In genomic region chr12:110044266-110044665, GRCm38 (mm10) we compare ENCODE assay signal across 29 mouse cellular contexts.
DNase-seq lines count a peak whose midpoint lies in the region; ATAC-seq and TF ChIP-seq lines count a peak whose summit lies in the region.
"Had no signal": no experiment of that assay in that cellular context is flagged by ENCODE, and none has a peak within 500 bp of the region (broad histone marks: within the 10 kb centered on the region; RNA-seq: fewer than 3 reads in every experiment).

No protein-coding gene starts in this region.

- no peaks in the 10 kb centered on the region for H3K27me3 ChIP-seq in liver, adult 2 months (ENCODE audit: control insufficient read depth, insufficient read depth, low read length)
- no peaks in the 10 kb centered on the region; the same call in 1 of the 2 replicates for H3K27me3 ChIP-seq in liver, embryonic 12.5 days (replicated peaks)
- peaks cover 4% of the 10 kb centered on the region; the same call in 1 of the 2 replicates for H3K27me3 ChIP-seq in kidney, embryonic 15.5 days
- H3K27me3 ChIP-seq: CH12.LX; hindbrain, embryonic 15.5 days; liver, embryonic 13.5 days; midbrain, embryonic 15.5 days had no signal

- H3K4me1 ChIP-seq in liver, adult 2 months (ENCODE audit: control insufficient read depth, insufficient read depth, low read length): no peaks in the 10 kb centered on the region
- no peaks in the 10 kb centered on the region for H3K4me1 ChIP-seq in liver, embryonic 12.5 days
- no peaks in the 10 kb centered on the region for H3K4me1 ChIP-seq in kidney, embryonic 15.5 days
- H3K4me1 ChIP-seq: limb, embryonic 13.5 days; liver, embryonic 13.5 days; midbrain, embryonic 15.5 days had no signal

- no peak overlapping the region for H3K27ac ChIP-seq in liver, adult 2 months (replicated peaks; ENCODE audit: insufficient read depth, low read depth, low read length)
- no peak overlapping the region for H3K27ac ChIP-seq in liver, embryonic 12.5 days
- H3K27ac ChIP-seq in kidney, embryonic 15.5 days: no peak overlapping the region
- H3K27ac ChIP-seq: gastrocnemius, adult 2 months; heart, adult 2 months; hindbrain, embryonic 10.5 days; hindbrain, embryonic 15.5 days; left cerebral cortex, adult 2 months; limb, embryonic 13.5 days; liver, embryonic 13.5 days; macrophage; midbrain, embryonic 15.5 days had no signal

- no peak for TF ChIP-seq POLR2A in liver, adult 2 months (IDR thresholded peaks at IDR 0.05; ENCODE audit: extremely low read depth, insufficient read depth, low read length)

- no peaks in the 10 kb centered on the region for H3K9me3 ChIP-seq in liver, embryonic 12.5 days (replicated peaks)
- no peaks in the 10 kb centered on the region for H3K9me3 ChIP-seq in kidney, embryonic 15.5 days (replicated peaks)
- H3K9me3 ChIP-seq: heart, embryonic 12.5 days; hindbrain, embryonic 10.5 days; hindbrain, embryonic 15.5 days; limb, embryonic 13.5 days; liver, embryonic 13.5 days; midbrain, embryonic 15.5 days had no signal

- TF ChIP-seq CTCF in liver, adult 2 months (IDR thresholded peaks at IDR 0.05; ENCODE audit: low read depth, low read length): no peak

- no peaks in the 10 kb centered on the region for H3K79me2 ChIP-seq in liver, adult 2 months (ENCODE audit: control insufficient read depth, insufficient read depth, low read length)

- no peak overlapping the region for H3K9ac ChIP-seq in liver, adult 2 months (ENCODE audit: low read depth, low read length)
- no peak overlapping the region for H3K9ac ChIP-seq in liver, embryonic 12.5 days
- no peak overlapping the region for H3K9ac ChIP-seq in kidney, embryonic 15.5 days
- H3K9ac ChIP-seq: heart, embryonic 12.5 days; hindbrain, embryonic 15.5 days; limb, embryonic 13.5 days; liver, embryonic 13.5 days; midbrain, embryonic 15.5 days had no signal

- 31% methylated on average over 5 of the region's 5 CpGs for WGBS in liver, adult 2 months
- WGBS in liver, embryonic 12.5 days (ENCODE audit: insufficient replicate concordance): 54% methylated on average over 5 of the region's 5 CpGs
- 87% methylated on average over 5 of the region's 5 CpGs for WGBS in kidney, embryonic 15.5 days

- no peak for ATAC-seq in liver, embryonic 12.5 days
- no peak for ATAC-seq in monocyte, adult 5-6 weeks (replicated peaks; ENCODE audit: insufficient number of reproducible peaks, low FRiP score, low TSS enrichment, poor library complexity, severe bottlenecking)
- no peak for ATAC-seq in kidney, embryonic 15.5 days (replicated peaks; ENCODE audit: low FRiP score)
- ATAC-seq: forebrain, embryonic 14.5 days; inflammation-experienced regulatory T-cells, adult 6 months; lung, postnatal 0 days; midbrain, embryonic 15.5 days had no signal

- no peak overlapping the region for H3K4me3 ChIP-seq in liver, adult 2 months (ENCODE audit: insufficient read depth, low read depth, low read length)
- no peak overlapping the region for H3K4me3 ChIP-seq in liver, embryonic 12.5 days
- no peak overlapping the region for H3K4me3 ChIP-seq in kidney, embryonic 15.5 days (replicated peaks)
- H3K4me3 ChIP-seq: gastrocnemius, adult 2 months; heart, adult 2 months; heart, embryonic 12.5 days; hindbrain, embryonic 10.5 days; hindbrain, embryonic 15.5 days; left cerebral cortex, adult 2 months; limb, embryonic 13.5 days; liver, embryonic 13.5 days; midbrain, embryonic 15.5 days had no signal

- peak; percentile 83 for DNase-seq in liver, adult 2 months (ENCODE audit: extremely low read depth, low read depth, low spot score)
- peak; percentile 6 for DNase-seq in 3T3-L1 (ENCODE audit: low read depth, low spot score)
- peak; percentile 59 for DNase-seq in adrenal gland, adult 2 months
- DNase-seq in adrenal gland, postnatal 36 days: peak; percentile 64 to 80
- DNase-seq: cerebellum, adult 8-10 months; cerebellum, postnatal 25 days; gastrocnemius, adult 2 months; heart, adult 2 months; kidney, adult 11 months; kidney, postnatal 25 days; liver, embryonic 13.5 days; lung, adult 18-20 months; retina, postnatal 1 day; right cerebral cortex, postnatal 14 days; thymus, postnatal 14 days had no signal

- no peaks in the 10 kb centered on the region for H3K36me3 ChIP-seq in liver, adult 2 months (ENCODE audit: control insufficient read depth, insufficient read depth, low read length)
- H3K36me3 ChIP-seq in liver, embryonic 12.5 days: no peaks in the 10 kb centered on the region
- no peaks in the 10 kb centered on the region for H3K36me3 ChIP-seq in kidney, embryonic 15.5 days
- H3K36me3 ChIP-seq: heart, embryonic 12.5 days; hindbrain, embryonic 10.5 days; hindbrain, embryonic 15.5 days; limb, embryonic 13.5 days; liver, embryonic 13.5 days; midbrain, embryonic 15.5 days had no signal

- H3K4me2 ChIP-seq in liver, embryonic 12.5 days: no peak overlapping the region
- no peak overlapping the region for H3K4me2 ChIP-seq in kidney, embryonic 15.5 days
- H3K4me2 ChIP-seq: heart, embryonic 12.5 days; hindbrain, embryonic 15.5 days; limb, embryonic 13.5 days; liver, embryonic 13.5 days; midbrain, embryonic 15.5 days had no signal

Comparison
In these comparisons a context has a peak if more than half of its experiments do, and no peak if none do; other contexts are left out.
1. DNase-seq: peak in every context shown above with its lines; median percentile 83 in liver, adult 2 months; 72 in adrenal gland, postnatal 36 days; 59 in adrenal gland, adult 2 months; 6 in 3T3-L1.